Mouse (Mus musculus) intestine, embryonic 16.5 days (tissue): Measurements from ENCODE around the gene Casz1. TPM values are rescaled to one million over a fixed set of nuclear protein-coding genes. Genes with fewer than 3 reads are reported as not detected.
A peak's percentile ranks its signal among the peaks of the same experiment; 100 is the strongest.

Experiments used
- ATAC-seq: fragments of 200-750 bp; cut with Nextera tagmentation; 2 replicates; pipeline ENCODE4 v1.8.0; 2017; ENCODE audit warnings: moderate TSS enrichment, moderate library complexity
- H3K27ac ChIP-seq: fragments of 300-500 bp; sonication (generic); 2 replicates; pipeline ENCODE4 v1.5.1; 2014; ENCODE audit warnings: mild to moderate bottlenecking, low read length
- H3K27me3 ChIP-seq: fragments of 300-500 bp; sonication (generic); replicated peaks from 2 replicates; pipeline ENCODE4 v1.6.1; 2014; ENCODE audit warnings: low read length, control low read depth, mixed read lengths; ENCODE audit not compliant: control insufficient read depth, insufficient read depth
- H3K36me3 ChIP-seq: fragments of 300-500 bp; sonication (generic); 2 replicates; pipeline ENCODE4 v1.6.1; 2014; ENCODE audit warnings: low read length, control low read depth; ENCODE audit not compliant: control insufficient read depth, insufficient read depth
- H3K4me1 ChIP-seq: fragments of 300-500 bp; sonication (generic); 2 replicates; pipeline ENCODE4 v1.6.1; 2014; ENCODE audit warnings: low read length, control low read depth, mixed read lengths; ENCODE audit not compliant: control insufficient read depth, insufficient read depth
- H3K4me2 ChIP-seq: fragments of 300-500 bp; sonication (generic); 2 replicates; pipeline ENCODE4 v1.6.1; 2014; ENCODE audit warnings: low read depth, low read length, control low read depth
- H3K4me3 ChIP-seq: fragments of 300-500 bp; sonication (generic); 2 replicates; pipeline ENCODE4 v1.5.1; 2014; ENCODE audit warnings: mild to moderate bottlenecking, low read length
- H3K9ac ChIP-seq: fragments of 300-500 bp; sonication (generic); 2 replicates; pipeline ENCODE4 v1.6.1; 2014; ENCODE audit warnings: low read depth, low read length
- H3K9me3 ChIP-seq: fragments of 300-500 bp; sonication (generic); 2 replicates; pipeline ENCODE4 v1.6.1; 2016; ENCODE audit warnings: low read length, control low read depth; ENCODE audit not compliant: control insufficient read depth
- WGBS: fragments of 180-500 bp; shearing (Covaris S2); extraction: QIAGEN DNeasy Blood & Tissue Kit; methylation state at CpG from one replicate; pipeline ENCODE4 v1.1.7; 2014; 5-methylcytosine and 5-hydroxymethylcytosine counted together
- polyA plus RNA-seq: library from polyadenylated mRNA; unstranded; fragments of >200 nt; fragmentation: Nextera tagmentation; extraction: Ambion mirVana; gene quantifications from 2 replicates; pipeline ENCODE4 v1.2.1, GENCODE M21; 2015

Gene Casz1
- polyA plus RNA-seq, 1 experiment from 2014 or later = 5.9 TPM

GRCm38 (mm10) chr4:148971613-148972242, 167.5 kb downstream of the Casz1 start:
- H3K4me2 ChIP-seq = no peak overlapping the region
- H3K4me1 ChIP-seq = peaks cover 24% of the 10 kb centered on the region
- peak; percentile 83 for ATAC-seq
- no peaks in the 10 kb centered on the region for H3K36me3 ChIP-seq
- H3K4me3 ChIP-seq = no peak overlapping the region
- 56% methylated on average over 3 of the region's 3 CpGs for WGBS
- no peak overlapping the region for H3K27ac ChIP-seq
- no peak overlapping the region for H3K9ac ChIP-seq
- no peaks in the 10 kb centered on the region for H3K27me3 ChIP-seq
- no peaks in the 10 kb centered on the region for H3K9me3 ChIP-seq

DNA sequence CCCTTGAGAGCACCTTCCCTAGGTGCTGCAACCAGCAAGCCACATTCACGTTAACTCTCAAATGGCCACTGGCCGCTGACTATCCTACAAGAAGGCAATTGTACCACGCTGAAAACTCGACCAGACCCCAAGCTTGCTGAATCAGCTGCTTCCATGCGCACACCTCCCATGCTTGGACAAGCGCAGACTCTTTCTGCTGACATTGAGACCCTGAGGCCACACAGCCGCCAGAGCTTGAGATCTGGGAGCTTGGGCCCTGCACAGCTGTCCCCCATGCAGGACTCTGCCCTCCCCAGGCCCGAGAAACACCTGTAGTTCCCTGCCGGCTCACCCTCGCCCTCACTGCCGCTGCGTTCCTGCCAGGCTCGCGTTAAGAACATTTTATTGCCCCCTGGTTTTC, 168.5 kb downstream of the Casz1 start:
- H3K36me3 ChIP-seq = no peaks in the 10 kb centered on the region
- H3K9ac ChIP-seq = no peak overlapping the region
- no peak overlapping the region for H3K4me2 ChIP-seq
- H3K4me1 ChIP-seq = peaks cover 24% of the 10 kb centered on the region
- H3K27me3 ChIP-seq = no peaks in the 10 kb centered on the region
- no peak for ATAC-seq
- 71% methylated on average over 14 of the region's 14 CpGs for WGBS
- no peak overlapping the region for H3K27ac ChIP-seq
- H3K4me3 ChIP-seq = no peak overlapping the region
- H3K9me3 ChIP-seq = no peaks in the 10 kb centered on the region

DNA sequence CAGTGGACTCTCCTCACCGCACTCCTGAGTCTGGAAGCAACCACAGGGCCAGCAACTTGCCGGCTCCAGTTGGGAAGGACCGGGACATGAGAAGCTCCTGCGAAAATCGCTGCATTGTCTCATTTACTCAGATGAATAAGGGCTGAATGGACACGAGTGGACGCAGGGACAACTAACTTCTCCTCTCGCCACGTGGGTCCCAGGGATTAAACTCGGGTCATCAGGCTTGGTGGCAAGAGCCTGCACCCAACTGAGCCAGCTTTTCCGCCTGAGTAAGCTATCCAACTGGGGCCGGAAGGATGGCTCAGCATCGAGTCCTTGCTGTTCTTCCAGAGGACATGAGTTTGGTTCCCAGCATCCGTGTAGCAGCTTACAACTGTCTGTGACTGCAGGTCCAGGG, 169.2 kb downstream of the Casz1 start:
- Histone ChIP-seq H3K27ac (no peak overlapping the region), H3K27me3 (no peaks in the 10 kb centered on the region), H3K9ac (no peak overlapping the region), H3K4me3 (no peak overlapping the region), H3K36me3 (no peaks in the 10 kb centered on the region), H3K4me2 (no peak overlapping the region), H3K4me1 (peaks cover 26% of the 10 kb centered on the region), H3K9me3 (no peaks in the 10 kb centered on the region)
- ATAC-seq = no peak
- WGBS = 85% methylated on average over 14 of the region's 14 CpGs

DNA sequence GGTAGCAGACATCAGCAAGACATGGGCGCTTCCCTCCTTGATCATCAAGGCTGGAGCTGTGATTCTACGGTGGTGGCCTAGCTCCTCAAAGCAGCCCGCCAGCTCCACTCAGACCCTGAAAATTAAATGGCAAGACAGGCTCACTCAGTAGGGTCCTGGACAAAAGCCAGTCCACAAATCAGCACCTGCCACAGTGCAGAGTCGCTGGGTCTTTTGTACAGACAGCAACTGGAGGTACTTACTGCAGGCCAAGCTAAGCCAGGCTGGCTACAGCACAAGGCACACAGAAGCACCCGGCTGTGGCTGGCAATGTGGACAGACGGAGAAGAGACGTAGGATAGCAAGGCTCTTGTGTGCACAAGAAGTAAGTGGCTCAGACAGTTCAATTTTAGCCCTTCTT, 170.6 kb downstream of the Casz1 start:
- no peak for ATAC-seq
- Histone ChIP-seq H3K36me3 (no peaks in the 10 kb centered on the region), H3K27me3 (no peaks in the 10 kb centered on the region), H3K9me3 (no peaks in the 10 kb centered on the region), H3K4me1 (peaks cover 22% of the 10 kb centered on the region), H3K9ac (no peak overlapping the region), H3K4me2 (no peak overlapping the region), H3K4me3 (no peak overlapping the region), H3K27ac (no peak overlapping the region)
- 71% methylated on average over 7 of the region's 7 CpGs for WGBS

- Histone ChIP-seq H3K4me2 (no peak overlapping the region), H3K4me1 (0 out of 2 replicates have a peak, but pooled peaks cover 4% of the 10 kb centered on the region), H3K9ac (no peak overlapping the region), H3K36me3 (0 out of 2 replicates have a peak, but pooled peaks cover 1% of the 10 kb centered on the region), H3K9me3 (no peaks in the 10 kb centered on the region), H3K27ac (no peak overlapping the region), H3K27me3 (no peaks in the 10 kb centered on the region), H3K4me3 (no peak overlapping the region)
- no peak for ATAC-seq
- WGBS = 56% methylated on average over 9 of the region's 9 CpGs
Measured at GRCm38 (mm10) chr4:148978221-148978855, 174.1 kb downstream of the Casz1 start.

DNA sequence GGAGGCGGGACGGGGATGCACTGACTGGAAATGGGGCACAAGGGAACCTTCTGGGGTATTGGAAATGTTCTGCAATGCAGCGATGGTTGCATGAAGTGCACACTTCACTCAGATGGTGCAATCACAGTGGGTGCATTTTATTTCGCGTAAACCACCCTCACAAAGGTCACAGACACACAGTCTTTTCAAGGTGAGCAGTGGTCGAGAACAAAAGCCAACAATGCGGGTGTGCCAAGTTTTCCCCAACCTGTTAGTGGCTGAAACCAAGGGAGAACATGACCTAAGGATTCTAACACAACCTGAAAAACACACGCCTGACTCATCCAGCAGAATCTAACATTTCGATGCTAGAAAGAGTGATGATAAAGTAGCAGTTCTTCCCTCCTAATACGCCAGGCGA, 174.7 kb downstream of the Casz1 start:
- Histone ChIP-seq H3K36me3 (0 out of 2 replicates have a peak, but pooled peaks cover 4% of the 10 kb centered on the region), H3K27me3 (no peaks in the 10 kb centered on the region), H3K4me1 (0 out of 2 replicates have a peak, but pooled peaks cover 4% of the 10 kb centered on the region), H3K27ac (no peak overlapping the region), H3K9me3 (no peaks in the 10 kb centered on the region), H3K9ac (no peak overlapping the region), H3K4me3 (no peak overlapping the region), H3K4me2 (no peak overlapping the region)
- ATAC-seq = no peak
- 86% methylated on average over 11 of the region's 11 CpGs for WGBS

DNA sequence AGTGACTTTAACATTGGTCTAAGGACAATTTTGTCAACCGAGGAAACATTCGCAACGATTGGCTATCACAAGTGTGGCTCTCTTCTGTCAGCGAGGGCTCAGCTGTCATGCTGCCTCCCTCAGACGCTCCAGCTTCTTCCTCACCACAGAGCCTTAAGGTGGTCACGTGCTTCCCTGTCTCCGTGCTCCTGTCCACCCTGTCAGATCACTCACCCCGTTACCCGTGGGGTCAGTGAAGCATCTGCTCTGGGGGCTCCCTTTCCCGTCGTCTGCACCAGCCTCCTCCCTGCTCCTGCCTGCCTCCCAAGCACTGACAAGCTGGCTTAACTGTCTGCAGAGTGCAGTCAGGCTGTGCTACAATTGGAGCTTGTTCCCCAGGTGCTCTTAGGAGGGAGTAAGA, 175.6 kb downstream of the Casz1 start:
- Histone ChIP-seq H3K9ac (no peak overlapping the region), H3K36me3 (0 out of 2 replicates have a peak, but pooled peaks cover 4% of the 10 kb centered on the region), H3K27me3 (no peaks in the 10 kb centered on the region), H3K4me1 (peaks cover 6% of the 10 kb centered on the region; the same call in 1 of the 2 replicates), H3K9me3 (no peaks in the 10 kb centered on the region), H3K4me3 (no peak overlapping the region), H3K4me2 (no peak overlapping the region), H3K27ac (no peak overlapping the region)
- WGBS = 75% methylated on average over 11 of the region's 11 CpGs
- ATAC-seq = no peak

- Histone ChIP-seq H3K4me1 (peaks cover 26% of the 10 kb centered on the region), H3K4me3 (no peak overlapping the region), H3K4me2 (no peak overlapping the region), H3K36me3 (0 out of 2 replicates have a peak, but pooled peaks cover 4% of the 10 kb centered on the region), H3K9ac (no peak overlapping the region), H3K9me3 (no peaks in the 10 kb centered on the region), H3K27me3 (no peaks in the 10 kb centered on the region), H3K27ac (no peak overlapping the region)
- no peak for ATAC-seq
- 74% methylated on average over 6 of the region's 6 CpGs for WGBS
Measured at GRCm38 (mm10) chr4:148982274-148982673, 178.0 kb downstream of the Casz1 start.

GRCm38 (mm10) chr4:148984701-148985540, 180.7 kb downstream of the Casz1 start:
- no peak for ATAC-seq
- no peak overlapping the region for H3K9ac ChIP-seq
- no peaks in the 10 kb centered on the region for H3K9me3 ChIP-seq
- no peaks in the 10 kb centered on the region for H3K27me3 ChIP-seq
- no peak overlapping the region for H3K4me3 ChIP-seq
- H3K36me3 ChIP-seq = 0 out of 2 replicates have a peak, but pooled peaks cover 4% of the 10 kb centered on the region
- no peak overlapping the region for H3K4me2 ChIP-seq
- WGBS = 71% methylated on average over 19 of the region's 19 CpGs
- H3K4me1 ChIP-seq = peaks cover 26% of the 10 kb centered on the region
- H3K27ac ChIP-seq = no peak overlapping the region
